Mouse (Mus musculus) midbrain, embryonic 10.5 days (tissue): ENCODE measurements at regions not wholly inside any gene's neighbourhood (a gene's known extent, or its start where the extent isn't known, plus 50 kb on each side); places are given as distances from the start of the nearest gene placed in this dataset.
"Not testable (repeated sequence)": the region's sequence is repeated elsewhere in the genome, so short reads cannot be mapped to it uniquely, and the experiment has no call there.

ENCODE experiments used
- DNase-seq: peaks from one replicate; pipeline ENCODE4 v3.0.0-alpha.2; 2017; ENCODE audit warnings: low spot score
- H3K27ac ChIP-seq: fragments of 300-500 bp; sonication (generic); replicated peaks from 2 replicates; pipeline ENCODE4 v1.5.1; 2016; ENCODE audit warnings: mild to moderate bottlenecking
- H3K27me3 ChIP-seq: fragments of 300-500 bp; sonication (generic); 2 replicates; pipeline ENCODE4 v1.6.1; 2016; ENCODE audit warnings: low read depth, mild to moderate bottlenecking; ENCODE audit not compliant: poor library complexity, severe bottlenecking
- H3K36me3 ChIP-seq: fragments of 300-500 bp; sonication (generic); 2 replicates; pipeline ENCODE4 v1.6.1; 2016; ENCODE audit warnings: mild to moderate bottlenecking, moderate library complexity
- H3K4me1 ChIP-seq: fragments of 300-500 bp; sonication (generic); 2 replicates; pipeline ENCODE4 v1.6.1; 2016
- H3K4me3 ChIP-seq: fragments of 300-500 bp; sonication (generic); 2 replicates; pipeline ENCODE4 v1.5.1; 2016; ENCODE audit warnings: mild to moderate bottlenecking, moderate library complexity
- H3K9me3 ChIP-seq: fragments of 300-500 bp; sonication (generic); replicated peaks from 2 replicates; pipeline ENCODE4 v1.6.1; 2016; ENCODE audit warnings: mild to moderate bottlenecking
- WGBS: fragments of 180-500 bp; shearing (Covaris S2); methylation state at CpG from one replicate; pipeline ENCODE4 v1.1.7; 2016; 5-methylcytosine and 5-hydroxymethylcytosine counted together

DNA sequence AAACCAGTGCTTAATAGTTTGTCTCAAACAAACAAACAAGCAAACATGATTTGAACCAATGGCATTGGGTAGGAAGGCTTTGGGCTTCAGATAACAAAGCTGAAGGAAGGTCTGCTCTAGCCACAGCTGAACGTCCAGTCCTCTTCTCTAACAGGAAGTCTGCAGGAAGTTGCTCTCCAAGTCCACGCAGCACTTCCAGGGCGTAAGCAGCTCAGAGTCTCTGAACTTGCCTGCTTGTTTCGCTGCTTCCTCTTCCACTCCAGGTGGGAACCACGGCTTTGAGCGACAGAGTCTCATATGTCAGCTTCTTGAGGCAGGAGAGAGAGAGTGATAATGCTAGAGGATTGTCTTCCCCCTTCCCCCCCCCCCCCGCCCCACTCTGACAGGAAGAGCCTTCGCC is 123.6 kb downstream of the Tnfrsf21 start:
- no peak overlapping the region for H3K27ac ChIP-seq
- H3K9me3 ChIP-seq = no peaks in the 10 kb centered on the region
- 0 out of 2 replicates have a peak, but pooled peaks cover 2% of the 10 kb centered on the region for H3K4me1 ChIP-seq
- no peaks in the 10 kb centered on the region for H3K27me3 ChIP-seq
- H3K36me3 ChIP-seq = no peaks in the 10 kb centered on the region
- DNase-seq = no peak
- WGBS = 64% methylated on average over 7 of the region's 8 CpGs
- no peak overlapping the region for H3K4me3 ChIP-seq

DNA sequence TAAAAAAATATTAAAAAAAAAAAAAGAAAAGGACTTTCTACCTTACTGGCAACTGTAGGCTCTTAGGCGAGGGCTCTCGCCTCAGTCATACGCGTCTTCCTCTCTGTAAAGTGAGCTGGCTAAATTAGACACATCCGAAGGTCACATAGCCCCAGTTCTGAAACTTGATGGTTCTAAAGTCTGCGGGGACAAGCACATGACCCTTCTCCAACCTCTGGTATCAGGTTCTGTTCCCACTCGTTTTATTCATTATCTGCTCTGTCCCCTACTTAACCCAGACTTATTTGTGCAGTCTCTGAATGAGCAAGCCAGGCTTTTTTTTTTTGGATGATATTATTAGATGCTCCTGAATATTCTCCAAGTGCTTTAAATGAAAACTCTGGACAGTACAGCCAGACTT is 125.4 kb downstream of the Tnfrsf21 start:
- no peak for DNase-seq

DNA sequence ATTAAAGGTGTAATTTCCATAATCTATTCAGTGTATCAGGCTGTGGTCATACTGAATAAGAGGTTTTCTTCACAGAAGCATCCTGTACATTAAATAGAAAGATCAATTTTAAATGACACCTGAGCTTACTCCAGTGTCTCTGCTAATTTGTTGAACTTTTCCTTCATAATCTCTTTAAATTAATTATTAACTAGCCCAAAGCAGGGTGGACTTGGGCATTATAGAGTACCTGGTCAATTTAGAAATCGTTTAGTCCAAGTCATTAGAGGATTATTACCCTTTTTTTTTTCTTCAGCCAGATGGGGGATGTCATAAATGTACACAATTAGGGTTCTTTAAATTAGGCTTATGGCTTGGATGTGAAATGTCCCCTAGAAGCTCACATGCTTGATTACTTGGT is 124.4 kb upstream of the Adgrf1 start:
- no peaks in the 10 kb centered on the region for H3K36me3 ChIP-seq
- H3K4me3 ChIP-seq = no peak overlapping the region
- no peak for DNase-seq
- 81% methylated on average over 1 of the region's 1 CpGs for WGBS
- H3K4me1 ChIP-seq = peaks cover 13% of the 10 kb centered on the region
- no peaks in the 10 kb centered on the region for H3K27me3 ChIP-seq
- no peaks in the 10 kb centered on the region for H3K9me3 ChIP-seq
- H3K27ac ChIP-seq = no peak overlapping the region

More for the DNA sequence above, 125.4 kb downstream of the Tnfrsf21 start:
- no peak overlapping the region for H3K27ac ChIP-seq
- 87% methylated on average over 7 of the region's 7 CpGs for WGBS
- H3K36me3 ChIP-seq = no peaks in the 10 kb centered on the region
- no peaks in the 10 kb centered on the region for H3K4me1 ChIP-seq
- no peaks in the 10 kb centered on the region for H3K9me3 ChIP-seq
- no peaks in the 10 kb centered on the region for H3K27me3 ChIP-seq
- no peak overlapping the region for H3K4me3 ChIP-seq

DNA sequence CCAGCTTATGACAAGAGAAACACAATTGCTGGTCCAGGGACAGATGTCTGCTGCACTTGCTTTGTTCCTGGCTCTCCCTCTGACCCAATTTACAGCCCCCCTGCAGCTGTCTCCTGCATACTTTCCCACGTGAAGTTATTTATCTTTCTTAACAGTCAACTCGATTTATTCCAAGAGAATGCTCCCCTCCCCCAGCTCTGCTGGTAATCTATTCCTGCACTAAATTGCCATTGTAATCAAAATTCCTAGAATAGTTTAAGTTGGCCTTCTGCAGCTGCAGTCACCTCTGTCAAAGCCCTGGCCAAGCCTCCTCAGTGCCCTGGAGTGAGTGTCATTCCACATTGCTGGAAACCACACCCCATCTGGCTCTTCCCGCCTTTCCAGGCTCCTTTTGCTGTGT is 122.2 kb upstream of the Adgrf1 start:
- no peak overlapping the region for H3K4me3 ChIP-seq
- peak; percentile 22 for DNase-seq
- WGBS = 8% methylated on average over 3 of the region's 3 CpGs
- H3K27ac ChIP-seq = no peak overlapping the region
- no peaks in the 10 kb centered on the region for H3K36me3 ChIP-seq
- H3K27me3 ChIP-seq = no peaks in the 10 kb centered on the region
- H3K4me1 ChIP-seq = peaks cover 13% of the 10 kb centered on the region
- no peaks in the 10 kb centered on the region for H3K9me3 ChIP-seq

DNA sequence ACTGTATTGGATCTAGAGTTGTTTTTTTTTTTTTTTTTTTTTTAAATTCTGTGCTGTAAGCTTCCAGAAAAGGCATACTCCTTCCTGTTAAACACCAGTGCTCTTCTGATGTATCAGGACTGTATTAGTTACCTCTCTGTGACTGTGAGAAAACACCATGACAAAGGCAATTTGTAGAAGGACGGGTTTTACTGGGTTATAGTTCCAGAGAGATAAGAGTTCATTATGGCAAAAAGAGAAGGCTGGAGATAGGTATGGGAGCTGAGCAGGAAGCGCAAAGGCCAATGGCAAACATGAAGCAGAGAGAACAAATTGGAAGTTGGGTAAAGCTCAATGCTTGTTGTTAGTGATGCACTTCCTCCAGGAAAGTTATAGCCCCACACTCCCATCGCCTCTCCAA is 117.5 kb upstream of the Adgrf1 start:
- 88% methylated on average over 3 of the region's 3 CpGs for WGBS
- no peak for DNase-seq
- H3K27me3 ChIP-seq = no peaks in the 10 kb centered on the region
- peaks cover 11% of the 10 kb centered on the region for H3K4me1 ChIP-seq
- H3K36me3 ChIP-seq = no peaks in the 10 kb centered on the region
- H3K27ac ChIP-seq = no peak overlapping the region
- no peaks in the 10 kb centered on the region for H3K9me3 ChIP-seq
- no peak overlapping the region for H3K4me3 ChIP-seq

DNA sequence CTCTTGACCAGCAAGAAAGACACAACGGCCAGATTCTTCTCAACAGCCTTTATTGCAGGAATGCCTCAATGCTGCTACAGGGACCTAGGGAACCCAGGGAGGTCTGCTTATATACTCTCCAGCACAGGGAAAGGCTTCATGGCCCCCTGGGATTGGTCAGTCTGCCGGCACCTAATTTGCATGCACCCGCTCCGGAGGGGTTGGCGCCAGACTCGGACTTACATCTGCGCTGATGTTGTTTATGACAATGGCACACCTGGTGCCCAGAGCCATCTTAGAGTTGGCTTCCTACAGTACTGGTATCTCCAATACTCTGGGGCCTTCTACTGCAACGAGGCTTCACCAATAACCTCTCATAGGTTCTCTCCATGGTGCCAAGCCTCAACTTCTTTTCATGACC is 114.9 kb upstream of the Adgrf1 start:
- H3K4me3 ChIP-seq, H3K27me3 ChIP-seq, H3K36me3 ChIP-seq, H3K27ac ChIP-seq, DNase-seq, H3K9me3 ChIP-seq: not testable (repeated sequence)
- H3K4me1 ChIP-seq = peaks cover 17% of the 10 kb centered on the region
- 93% methylated on average over 8 of the region's 8 CpGs for WGBS

DNA sequence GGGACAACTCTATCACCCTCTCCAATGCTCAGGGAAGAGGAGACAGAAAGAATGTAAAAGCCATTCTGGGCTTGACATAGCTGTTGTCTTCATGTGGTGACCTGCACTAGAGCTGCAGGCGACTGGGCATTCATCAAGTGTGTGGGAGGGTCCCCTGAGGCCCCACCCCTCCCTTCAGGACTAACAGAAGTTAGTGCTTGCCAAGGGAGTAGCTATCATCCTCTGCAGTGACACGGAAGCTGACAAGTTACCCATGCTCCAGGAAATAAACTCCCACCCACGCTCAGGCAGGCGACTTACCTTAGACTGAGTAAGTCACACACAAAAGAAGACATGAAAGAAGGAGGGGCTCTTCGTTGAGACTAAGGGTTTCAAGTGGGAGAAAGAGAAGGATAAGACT is 114.0 kb upstream of the Adgrf1 start:
- Histone ChIP-seq H3K9me3 (no peaks in the 10 kb centered on the region), H3K27me3 (no peaks in the 10 kb centered on the region), H3K4me1 (peaks cover 17% of the 10 kb centered on the region), H3K27ac (no peak overlapping the region), H3K4me3 (no peak overlapping the region), H3K36me3 (no peaks in the 10 kb centered on the region)
- 75% methylated on average over 5 of the region's 5 CpGs for WGBS
- DNase-seq = no peak

DNA sequence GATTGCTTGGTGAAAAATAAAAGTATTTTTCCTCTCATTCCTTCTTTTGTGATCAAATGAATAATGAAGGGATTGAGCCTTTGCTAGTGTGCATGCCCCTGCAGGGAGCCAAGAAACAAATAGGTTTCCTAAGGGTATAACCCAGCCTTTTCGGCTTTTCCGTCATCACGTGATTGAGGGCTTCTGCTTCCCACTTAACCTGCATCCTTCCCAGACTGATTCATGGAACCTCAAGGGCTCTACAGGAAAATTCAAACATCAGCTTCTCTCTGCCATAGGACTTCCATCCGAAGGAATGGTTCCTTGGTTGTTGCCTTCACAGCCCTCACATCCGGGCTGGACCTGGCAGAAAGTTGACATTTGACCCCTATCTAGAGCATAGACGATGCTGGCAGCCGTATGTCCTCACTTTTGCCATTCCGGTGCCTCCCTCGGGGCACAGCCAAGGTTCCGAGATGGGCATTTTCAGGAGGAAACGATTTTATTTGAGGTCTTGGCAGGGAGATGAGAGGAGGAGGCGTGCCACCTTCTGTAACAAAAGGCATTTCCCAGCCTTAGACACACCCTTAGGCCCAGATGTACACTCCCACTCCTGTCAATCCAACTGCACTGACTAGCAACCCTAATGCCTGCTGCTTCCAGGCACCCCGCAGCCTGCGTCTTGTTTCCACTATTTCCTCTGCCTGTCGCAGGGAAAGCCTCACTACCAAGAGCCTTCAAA is 112.2 kb upstream of the Adgrf1 start:
- Histone ChIP-seq H3K27ac (peak overlapping the region; percentile 52; the same call in 1 of the 2 replicates), H3K4me1 (peaks cover 17% of the 10 kb centered on the region), H3K4me3 (peak overlapping the region; percentile 31), H3K36me3 (no peaks in the 10 kb centered on the region), H3K27me3 (no peaks in the 10 kb centered on the region), H3K9me3 (no peaks in the 10 kb centered on the region)
- DNase-seq = peak; percentile 32
- 33% methylated on average over 15 of the region's 15 CpGs for WGBS

DNA sequence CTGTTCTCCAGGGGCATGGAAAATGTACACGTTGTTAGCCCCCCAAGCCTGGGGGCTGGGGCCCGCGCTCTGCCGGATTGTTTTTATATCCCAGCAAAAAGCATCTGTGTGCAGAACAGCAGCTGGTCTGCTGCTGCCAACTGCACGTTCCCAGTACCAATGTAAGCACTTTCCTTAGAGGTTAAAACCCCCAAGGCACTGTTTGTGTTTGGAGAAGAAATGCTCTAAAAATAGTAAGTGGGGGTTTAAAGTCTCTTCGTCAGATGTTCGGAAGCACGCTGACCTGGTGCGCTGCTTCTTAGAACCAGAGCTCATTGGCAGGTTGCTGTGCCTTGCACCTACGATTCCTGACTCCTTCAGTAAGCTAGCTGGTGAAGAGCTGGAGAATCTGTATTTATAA is 111.4 kb upstream of the Adgrf1 start:
- peak; percentile 19 for DNase-seq
- H3K36me3 ChIP-seq = no peaks in the 10 kb centered on the region
- peaks cover 17% of the 10 kb centered on the region for H3K4me1 ChIP-seq
- H3K27ac ChIP-seq = peak overlapping the region; percentile 52
- 58% methylated on average over 10 of the region's 10 CpGs for WGBS
- no peak overlapping the region for H3K4me3 ChIP-seq
- H3K9me3 ChIP-seq = no peaks in the 10 kb centered on the region
- no peaks in the 10 kb centered on the region for H3K27me3 ChIP-seq

DNA sequence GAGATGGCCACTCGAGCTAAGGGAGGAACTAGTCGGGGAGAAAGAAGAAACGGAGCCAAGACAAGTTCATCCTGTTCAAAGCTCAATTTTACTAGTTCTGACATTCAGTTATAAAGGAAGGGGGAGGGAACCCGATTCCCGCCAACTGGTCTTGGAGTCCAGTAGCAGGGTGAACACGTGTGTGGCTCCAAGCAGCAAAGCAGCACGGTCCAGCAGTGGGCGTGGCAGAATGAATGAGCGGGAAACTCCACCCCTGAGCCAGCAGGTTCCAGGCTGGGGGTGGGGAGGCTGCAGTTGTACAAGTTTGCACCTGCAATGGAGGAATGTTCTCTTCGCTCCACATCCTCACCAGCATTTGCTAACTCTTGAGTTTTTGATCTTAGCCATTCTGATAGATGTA is 108.8 kb upstream of the Adgrf1 start:
- H3K36me3 ChIP-seq, DNase-seq, H3K9me3 ChIP-seq, H3K27me3 ChIP-seq, H3K4me3 ChIP-seq, H3K27ac ChIP-seq: not testable (repeated sequence)
- H3K4me1 ChIP-seq = peaks cover 17% of the 10 kb centered on the region
- 72% methylated on average over 10 of the region's 10 CpGs for WGBS

DNA sequence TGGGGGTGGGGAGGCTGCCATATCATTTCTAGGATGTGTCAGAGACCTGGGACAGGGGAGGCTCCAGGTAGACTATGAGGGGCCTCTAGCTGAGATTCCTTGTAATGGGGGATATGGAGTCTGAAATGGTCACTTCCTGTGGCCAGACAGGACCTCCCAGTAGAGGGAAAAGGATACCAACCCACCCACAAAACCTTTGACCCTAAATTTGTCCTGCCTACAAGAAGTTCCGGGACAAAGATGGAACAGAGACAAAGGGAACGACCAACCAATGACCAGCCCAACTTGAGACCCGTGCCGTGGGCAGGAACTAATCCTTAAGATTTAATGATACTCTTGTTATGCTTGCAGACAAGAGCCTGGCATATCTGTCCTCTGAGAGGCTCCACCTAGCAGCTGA is 107.0 kb upstream of the Adgrf1 start:
- no peak for DNase-seq
- Histone ChIP-seq H3K36me3 (no peaks in the 10 kb centered on the region), H3K27me3 (no peaks in the 10 kb centered on the region), H3K4me3 (no peak overlapping the region), H3K27ac (no peak overlapping the region), H3K4me1 (peaks cover 9% of the 10 kb centered on the region), H3K9me3 (no peaks in the 10 kb centered on the region)
- 86% methylated on average over 4 of the region's 4 CpGs for WGBS

DNA sequence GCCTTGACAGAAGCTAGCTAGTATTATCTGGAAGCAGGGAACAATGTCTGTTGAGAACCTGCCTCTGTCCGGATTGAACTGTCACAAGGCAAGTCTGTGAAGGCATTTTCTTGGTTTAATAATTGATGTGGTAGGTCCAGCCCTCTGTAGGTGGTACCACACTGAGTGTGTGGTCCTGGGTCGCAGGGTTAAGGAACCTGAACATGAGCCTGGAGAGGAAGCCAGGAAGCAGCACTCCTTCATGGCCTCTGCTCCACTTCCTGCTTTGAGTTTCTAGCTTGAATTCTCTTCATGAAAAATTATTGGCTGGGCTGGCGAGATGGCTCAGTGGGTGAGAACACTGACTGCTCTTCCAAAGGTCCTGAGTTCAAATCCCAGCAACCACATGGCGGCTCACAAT is 104.0 kb upstream of the Adgrf1 start:
- H3K4me3 ChIP-seq = no peak overlapping the region
- no peak overlapping the region for H3K27ac ChIP-seq
- no peaks in the 10 kb centered on the region for H3K4me1 ChIP-seq
- no peaks in the 10 kb centered on the region for H3K27me3 ChIP-seq
- no peaks in the 10 kb centered on the region for H3K36me3 ChIP-seq
- whole genome bisulfite sequencing = 82% methylated on average over 4 of the region's 4 CpGs
- DNase-seq = no peak
- H3K9me3 ChIP-seq = no peaks in the 10 kb centered on the region

DNA sequence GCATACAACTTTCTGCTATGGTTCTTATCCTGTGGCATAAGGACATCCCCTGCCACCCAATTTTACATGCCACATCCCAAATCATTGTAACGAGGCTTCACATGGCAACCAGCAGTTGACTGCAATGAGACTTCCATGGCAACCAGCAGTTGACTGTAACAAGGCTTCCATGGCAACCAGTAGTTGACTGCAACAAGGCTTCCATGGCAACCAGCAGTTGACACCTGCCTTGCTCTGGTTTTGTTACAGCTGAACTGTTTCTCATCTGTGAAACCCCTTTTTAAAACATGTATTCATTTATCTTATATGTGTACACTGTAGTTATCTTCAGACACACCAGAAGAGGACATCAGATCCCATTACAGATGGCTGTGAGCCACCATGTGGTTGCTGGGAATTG is 100.7 kb upstream of the Adgrf1 start:
- Histone ChIP-seq H3K27ac (no peak overlapping the region), H3K4me1 (no peaks in the 10 kb centered on the region), H3K36me3 (no peaks in the 10 kb centered on the region), H3K27me3 (no peaks in the 10 kb centered on the region), H3K4me3 (no peak overlapping the region), H3K9me3 (no peaks in the 10 kb centered on the region)
- WGBS = 73% methylated on average over 1 of the region's 1 CpGs
- DNase-seq = no peak
